Mouse (Mus musculus) c-Kit-positive CD71-negative TER-119-negative erythroid progenitor cells, embryonic 14.5 days (primary cell): ENCODE measurements around the gene Prm1.

Source experiments
- DNase-seq: peaks from one replicate; pipeline ENCODE4 v3.0.0-alpha.2; 2013; ENCODE audit warnings: low read depth

Gene Prm1

DNA sequence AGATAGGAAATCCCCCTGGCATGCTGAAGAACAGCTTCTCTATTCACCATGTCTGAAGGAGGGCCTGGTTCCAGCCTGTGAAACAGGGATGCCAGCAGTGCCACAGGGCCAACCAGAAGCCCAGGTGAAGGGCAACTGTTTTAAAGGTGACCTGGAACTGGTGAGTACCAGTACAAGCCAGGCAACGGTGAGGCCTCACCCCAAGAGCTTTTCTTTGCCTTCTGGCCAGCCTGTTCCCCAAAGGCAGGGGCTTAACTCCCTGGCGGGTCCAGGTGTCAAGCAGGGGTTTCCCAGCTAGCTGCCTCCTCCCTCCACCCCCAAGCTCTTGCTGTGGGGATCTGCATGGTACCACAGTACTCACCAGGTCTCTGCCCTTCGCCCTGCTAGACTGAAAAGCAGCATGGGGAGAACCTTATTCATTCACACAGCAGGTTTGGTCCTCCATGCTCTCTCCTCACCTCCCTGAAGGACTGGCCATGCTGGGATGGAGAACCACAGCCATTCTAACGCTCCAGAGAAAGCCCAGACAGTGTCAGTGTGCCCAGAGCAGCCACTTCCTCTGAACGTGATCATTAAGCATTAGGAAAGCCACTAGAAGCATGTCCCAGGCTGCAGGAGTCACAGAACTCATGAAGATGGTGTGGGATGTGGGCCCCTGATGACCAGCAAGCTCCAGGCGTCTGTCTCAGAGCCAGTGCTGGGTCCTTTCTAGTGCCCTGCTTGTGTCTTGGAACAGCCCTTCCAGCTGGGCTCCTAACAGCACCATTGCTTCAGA lies 23.1 kb downstream of the Prm1 start:
- DNase-seq, result no peak

- DNase-seq, result no peak
Measured at GRCm38 (mm10) chr16:10781862-10782371, 23.7 kb downstream of the Prm1 start.

DNA sequence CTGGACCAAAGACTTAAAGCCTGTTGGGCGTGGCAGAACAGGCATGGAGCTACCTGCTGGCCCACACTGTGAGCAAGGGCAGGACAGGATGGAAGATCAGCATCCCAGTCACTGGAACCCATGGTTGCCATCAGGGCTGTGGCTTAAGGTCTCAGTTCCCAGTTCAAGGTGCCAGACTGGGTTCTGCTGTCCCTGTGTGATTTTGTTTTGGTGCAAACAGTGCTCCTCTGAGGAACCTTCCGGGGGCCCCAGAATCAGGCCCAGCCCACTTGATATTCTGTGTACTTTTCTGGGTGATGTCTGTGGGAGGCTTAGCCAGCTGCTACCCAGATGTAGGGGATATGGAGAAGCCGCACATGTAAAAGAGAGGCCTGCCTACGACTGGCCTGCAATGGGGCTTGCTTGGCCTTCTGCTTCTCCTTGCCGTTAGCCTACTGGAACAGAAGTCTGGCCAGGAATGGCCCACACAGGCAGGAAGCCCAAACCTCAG lies 25.0 kb downstream of the Prm1 start:
- no peak for DNase-seq

- DNase-seq, result no peak
Measured at GRCm38 (mm10) chr16:10777579-10778160, 28.0 kb downstream of the Prm1 start.

DNA sequence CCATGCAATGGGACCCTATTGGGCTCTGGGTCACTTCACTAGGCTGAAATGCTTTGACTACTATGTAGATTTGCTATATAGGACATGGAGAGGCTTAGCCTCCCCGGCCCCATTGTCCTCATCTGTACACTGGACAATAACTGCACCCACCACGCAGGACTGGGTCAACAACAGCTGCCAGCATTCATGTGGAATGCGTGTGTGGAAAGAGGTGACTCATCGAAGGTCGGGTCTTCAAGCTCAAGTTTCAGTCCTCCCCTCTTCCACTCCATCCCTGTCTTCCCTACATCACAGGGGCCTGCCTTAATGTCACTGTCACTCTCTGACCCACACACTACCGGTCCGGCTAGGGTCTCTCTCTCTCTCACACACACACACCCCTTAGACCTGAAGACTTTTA lies 29.3 kb downstream of the Prm1 start:
- no peak for DNase-seq

DNA sequence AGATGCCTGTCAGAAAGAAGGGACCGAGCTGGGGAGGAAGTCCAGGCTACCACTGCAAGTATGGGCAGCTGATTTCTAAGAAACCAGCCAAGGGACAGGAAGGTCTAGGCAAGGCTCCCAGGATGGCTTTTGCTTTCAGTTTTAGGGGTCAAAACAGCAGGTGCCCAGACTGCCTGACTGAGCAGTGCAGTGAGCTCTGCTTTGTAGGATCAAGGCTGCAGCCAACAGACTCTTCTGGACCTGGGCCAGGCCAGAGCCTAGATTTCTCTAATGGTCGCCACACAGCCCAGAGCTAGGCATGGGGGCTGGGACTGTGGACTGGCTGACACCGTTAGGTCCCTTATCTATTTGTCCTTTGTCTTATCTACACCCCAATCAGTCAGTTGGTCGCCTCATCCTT lies 30.9 kb downstream of the Prm1 start:
- DNase-seq, result no peak

DNA sequence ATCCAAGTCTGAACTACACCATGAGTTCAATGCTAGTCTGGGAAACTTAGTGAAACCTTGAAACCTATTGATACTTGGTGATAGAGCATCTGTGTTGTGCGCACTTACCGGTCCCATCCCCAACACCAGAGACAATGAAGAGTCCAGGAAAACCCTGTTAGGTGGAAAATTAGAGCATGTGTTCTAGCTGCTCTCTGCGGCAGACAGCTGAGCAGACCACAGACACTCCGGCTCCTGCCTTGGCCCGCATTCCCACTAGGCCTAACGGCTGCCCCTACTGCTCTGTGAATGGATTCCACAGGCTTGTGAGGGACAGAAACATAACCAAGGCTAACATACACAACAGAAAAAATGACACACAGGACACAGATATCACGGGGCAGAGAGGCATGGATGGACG lies 32.1 kb downstream of the Prm1 start:
- DNase-seq, result no peak

- no peak for DNase-seq
Measured at GRCm38 (mm10) chr16:10771769-10772510, 33.7 kb downstream of the Prm1 start.

DNA sequence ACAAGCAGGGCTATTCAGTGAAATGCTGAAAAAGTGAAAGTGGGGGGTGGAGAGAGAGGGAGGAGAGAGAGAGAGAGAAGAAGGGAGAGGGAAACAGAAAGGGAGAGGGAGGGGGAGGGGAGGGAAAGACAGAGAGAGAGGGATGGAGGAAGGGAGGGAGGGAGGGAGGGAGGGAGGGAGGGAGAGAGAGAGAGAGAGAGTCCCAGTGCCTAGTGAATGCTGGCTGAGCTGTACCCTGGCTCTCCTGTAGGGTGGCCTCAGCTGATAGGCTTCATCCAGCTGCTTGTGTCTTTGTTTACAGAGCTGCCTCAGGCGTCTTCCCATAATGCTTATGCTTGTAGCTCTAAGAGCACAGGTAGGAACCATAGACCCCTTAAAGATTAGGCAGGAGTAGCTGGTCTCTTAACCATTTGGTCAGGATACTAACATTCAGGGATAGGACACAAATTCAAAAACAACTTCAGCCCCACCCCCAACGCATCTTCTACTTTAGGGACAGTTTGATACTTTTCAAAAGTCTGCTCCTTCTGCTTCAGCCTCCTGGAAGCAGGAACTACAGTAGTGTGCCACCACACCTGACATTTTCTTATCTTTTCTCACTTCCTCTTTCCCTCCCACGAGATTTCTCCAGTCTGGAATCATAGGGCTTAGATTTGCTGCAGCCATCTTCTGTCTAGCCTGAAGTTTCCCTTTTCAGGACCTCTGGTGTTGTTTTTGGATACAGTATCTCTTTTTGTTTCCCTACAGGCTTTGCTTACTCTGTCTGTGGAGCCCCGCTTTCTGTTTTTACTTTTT lies 34.9 kb downstream of the Prm1 start:
- no peak for DNase-seq

- no peak for DNase-seq
Measured at GRCm38 (mm10) chr16:10769661-10770060, 36.0 kb downstream of the Prm1 start.

DNA sequence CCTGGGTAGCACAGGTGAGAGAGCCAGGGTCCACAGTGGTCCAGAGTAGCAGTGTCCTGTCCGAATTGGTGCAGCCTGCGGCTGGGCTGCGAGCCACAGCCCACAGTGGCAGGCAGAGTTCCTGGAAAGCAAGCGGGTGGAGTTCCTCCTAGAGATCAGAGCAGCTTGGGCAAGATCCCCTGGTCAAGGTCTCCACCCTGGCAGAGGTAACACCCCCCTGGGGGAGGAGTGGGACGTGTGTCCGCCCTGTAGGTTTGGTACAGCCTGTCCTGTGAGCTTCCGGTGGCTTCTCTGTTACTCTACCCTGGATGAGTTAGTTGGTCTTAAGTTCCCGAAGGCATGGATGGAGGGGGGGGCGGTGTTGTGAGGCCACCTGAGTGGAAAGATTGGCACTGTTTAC lies 36.8 kb downstream of the Prm1 start:
- no peak for DNase-seq

GRCm38 (mm10) chr16:10767158-10767557 lies 38.5 kb downstream of the Prm1 start:
- DNase-seq, result peak; percentile 74

DNA sequence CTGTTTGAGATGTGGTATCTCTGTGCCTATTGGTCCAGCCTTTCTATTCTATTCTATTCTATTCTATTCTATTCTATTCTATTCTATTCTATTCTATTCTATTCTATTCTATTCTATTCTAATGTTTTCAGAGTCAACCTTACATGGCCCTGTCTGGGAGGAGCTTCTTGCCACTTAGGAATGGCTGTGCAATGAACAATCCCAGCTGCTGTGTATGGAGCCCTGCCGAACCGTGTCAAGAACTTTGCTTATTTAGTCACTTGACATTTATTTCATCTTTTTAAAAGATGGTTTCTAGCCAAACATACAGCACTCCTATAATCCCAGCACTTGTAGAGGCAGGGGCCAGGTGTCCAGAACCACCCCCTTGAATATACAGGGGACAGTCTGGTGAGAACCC lies 41.3 kb downstream of the Prm1 start:
- DNase-seq, result no peak

DNA sequence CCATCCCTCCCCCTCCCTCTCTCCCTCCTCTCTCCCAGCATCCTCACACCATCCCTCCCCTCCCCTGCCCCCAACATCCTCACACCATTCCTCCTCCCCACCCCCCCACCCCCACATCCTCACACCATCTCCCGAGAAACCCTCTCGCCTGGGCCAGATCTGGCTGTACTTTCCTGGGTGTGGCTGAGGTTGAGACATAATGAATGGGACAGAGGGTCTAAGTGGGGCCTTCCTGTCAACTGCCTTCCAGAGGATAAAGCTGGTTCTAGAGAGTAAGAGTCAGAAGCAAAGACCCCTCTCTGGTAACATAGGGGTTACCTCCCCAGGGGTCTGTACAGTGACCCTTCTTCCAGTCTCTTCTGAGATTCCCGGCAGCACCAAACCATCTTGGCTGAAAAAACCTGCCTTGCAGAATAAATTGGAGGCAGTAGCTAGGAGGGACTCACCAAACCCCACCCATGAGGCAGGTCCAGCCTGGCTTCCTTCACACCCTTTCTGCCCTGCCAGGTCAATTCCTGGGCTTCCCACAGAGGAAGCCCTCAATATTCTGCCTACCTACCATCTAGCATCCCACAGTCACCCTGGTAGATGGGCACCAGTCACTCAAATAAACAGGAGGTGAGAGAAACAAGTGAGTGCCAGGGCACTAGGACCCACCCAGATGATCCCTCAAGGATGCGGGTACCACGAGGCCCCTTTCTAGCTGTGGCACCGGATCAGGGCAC lies 41.9 kb downstream of the Prm1 start:
- no peak for DNase-seq

DNA sequence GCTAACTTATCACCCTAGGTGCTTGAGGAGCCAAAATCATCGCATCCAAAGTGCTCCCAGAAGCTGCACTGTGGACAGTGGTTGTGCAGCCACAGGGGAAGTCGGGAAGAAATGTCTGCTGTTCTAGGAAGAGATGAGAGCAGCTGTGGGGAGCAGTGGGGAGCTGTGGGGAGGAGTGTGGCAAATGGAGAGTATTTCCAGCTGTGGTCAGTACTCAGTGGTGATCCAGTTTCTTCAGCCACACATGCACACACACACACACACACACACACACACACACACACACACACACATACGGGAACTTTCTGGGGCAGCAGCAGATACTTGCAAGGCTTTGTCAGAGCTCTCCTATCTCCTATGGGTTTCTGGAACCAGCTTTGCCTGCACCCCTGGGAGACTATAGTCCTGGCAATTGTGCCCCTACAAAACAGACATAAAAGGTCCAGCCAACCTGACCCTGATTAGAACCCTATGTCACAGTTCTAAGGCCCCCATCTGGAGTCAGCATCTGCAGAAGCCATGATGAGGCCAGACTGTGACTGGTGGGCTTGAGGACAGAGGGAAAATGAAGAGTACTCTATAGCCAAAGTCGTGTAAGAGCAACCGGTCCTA lies 43.0 kb downstream of the Prm1 start:
- DNase-seq, result no peak

DNA sequence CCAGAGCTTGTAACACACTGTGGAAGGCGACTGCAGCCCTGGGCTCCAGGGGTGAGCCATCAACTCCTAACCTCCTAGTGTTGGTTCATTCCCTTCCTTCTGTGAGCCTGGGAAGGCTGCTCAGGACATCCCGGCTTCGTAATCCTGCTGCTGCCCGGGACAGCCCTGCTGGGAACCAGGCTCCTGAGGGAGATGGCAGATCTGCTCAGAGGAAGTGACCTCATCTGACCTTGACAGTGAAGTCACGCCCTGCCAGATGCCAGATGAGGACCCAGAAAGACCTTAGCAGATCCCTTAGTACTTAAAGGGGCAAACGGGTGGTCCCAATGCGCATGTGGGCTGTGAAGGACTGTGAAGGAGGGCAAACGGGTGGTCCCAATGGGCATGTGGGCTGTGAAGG lies 44.5 kb downstream of the Prm1 start:
- no peak for DNase-seq

DNA sequence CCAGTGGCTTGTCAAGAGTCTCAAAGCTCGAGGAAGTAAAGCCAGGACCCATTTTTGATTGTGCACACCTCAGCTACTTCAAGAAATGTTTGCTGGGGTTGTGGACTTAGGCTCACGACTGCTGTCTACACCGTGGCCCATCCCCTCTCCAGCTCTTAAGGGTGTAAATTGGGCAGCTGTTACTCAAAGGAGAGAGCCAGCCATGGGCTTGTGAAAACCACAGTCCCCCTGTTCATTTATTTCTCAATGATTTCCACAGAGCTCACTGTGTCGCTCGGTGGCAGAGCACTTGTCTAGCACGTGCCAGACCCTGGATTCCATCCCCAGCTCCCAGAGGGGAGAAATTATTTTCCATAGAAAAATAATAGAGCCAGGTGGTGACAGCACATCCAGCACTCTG lies 49.5 kb downstream of the Prm1 start:
- DNase-seq, result no peak

- DNase-seq, result no peak
Measured at GRCm38 (mm10) chr16:10754521-10755296, 50.9 kb downstream of the Prm1 start.

- DNase-seq, result no peak
Measured at GRCm38 (mm10) chr16:10749824-10750223, 55.8 kb downstream of the Prm1 start.

GRCm38 (mm10) chr16:10749226-10749625 lies 56.4 kb downstream of the Prm1 start:
- no peak for DNase-seq
